Mouse (Mus musculus) ovary, adult 18-20 months (tissue): Measurements from ENCODE around the gene Ell.
A peak's percentile ranks its signal among the peaks of the same experiment; 100 is the strongest.

Experiments used
- DNase-seq: peaks from one replicate; pipeline ENCODE4 v3.0.0; 2022; ENCODE audit warnings: low spot score, mixed read lengths

Ell gene

DNA sequence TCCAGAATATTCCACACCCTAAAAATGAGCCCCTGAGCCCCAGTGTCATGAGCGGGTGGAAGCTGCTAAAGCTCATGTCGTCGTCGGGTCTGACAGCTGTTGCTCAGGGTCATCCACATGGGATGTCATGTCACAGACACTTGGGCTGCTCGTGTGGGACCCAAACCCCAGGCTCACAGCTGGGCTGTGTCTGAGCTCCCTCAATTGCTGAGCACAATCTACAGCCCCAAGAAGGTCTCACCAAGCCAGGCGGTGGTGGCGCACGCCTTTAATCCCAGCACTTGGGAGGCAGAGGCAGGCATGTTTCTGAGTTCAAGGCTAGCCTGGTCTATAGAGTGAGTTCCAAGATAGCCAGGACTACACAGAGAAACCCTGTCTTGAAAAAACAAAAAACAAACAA is 76.0 kb downstream of the Ell start:
- no peak for DNase-seq

DNA sequence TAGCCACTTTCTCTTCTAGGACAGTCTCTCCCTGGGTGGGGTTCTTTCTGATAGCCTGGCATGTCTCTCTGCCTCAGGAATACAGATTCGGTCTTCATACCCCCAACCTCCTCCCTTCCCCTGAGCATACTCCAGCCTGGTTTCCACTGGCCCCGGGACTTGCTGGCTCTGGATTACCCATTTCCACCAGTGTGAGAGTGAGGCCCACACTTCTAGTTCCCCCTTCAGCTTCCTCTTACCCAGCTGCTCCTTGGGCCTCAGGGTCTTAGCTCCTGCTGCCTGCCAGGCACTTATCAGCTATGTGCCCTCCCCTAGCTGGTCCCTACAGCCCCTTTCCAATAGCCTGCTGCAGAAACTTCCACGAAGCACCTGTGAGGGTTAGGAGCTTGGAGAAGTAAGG is 76.6 kb downstream of the Ell start, which contains the start of gene Lrrc25:
Gene Lrrc25, plus strand, starts transcription at position 262 of the 400 bp plus-strand sequence.
- no peak for DNase-seq

DNA sequence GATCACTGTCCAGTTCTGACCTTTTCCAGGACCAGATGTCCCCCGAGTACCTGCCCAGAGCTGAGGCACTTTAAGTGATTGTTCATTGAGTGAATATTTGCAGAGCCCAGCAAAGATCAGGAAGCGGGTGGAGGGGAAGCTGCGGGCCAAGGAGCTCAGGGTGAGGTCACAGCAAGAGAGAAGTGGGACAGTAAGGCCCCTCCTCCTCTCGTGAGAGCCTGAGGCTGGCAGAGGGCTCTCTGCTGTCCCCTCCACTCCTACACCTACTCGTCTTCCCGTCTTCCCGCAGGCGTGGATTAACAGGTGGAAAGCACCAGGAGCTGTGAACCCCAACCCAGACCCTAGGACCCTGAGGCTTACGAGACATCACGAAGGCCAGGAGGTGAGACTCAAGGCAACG is 77.4 kb downstream of the Ell start:
- no peak for DNase-seq

DNA sequence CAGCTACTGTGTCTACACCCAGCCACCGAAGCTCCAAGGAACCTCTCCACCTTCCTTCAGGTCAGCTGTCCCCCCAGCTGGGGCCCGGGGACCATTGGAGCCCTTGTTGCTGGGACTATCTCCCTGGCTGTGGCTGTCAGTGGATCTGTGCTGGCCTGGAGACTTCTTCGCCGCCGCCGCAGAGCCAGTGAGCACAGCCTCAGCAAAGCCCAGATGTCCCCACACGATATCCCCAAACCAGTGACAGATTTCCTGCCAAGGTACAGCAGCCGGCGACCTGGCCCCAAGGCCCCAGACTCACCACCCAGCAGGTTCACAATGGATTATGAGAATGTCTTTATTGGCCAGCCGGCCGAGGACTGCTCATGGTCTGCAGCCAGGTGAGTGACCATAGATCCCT is 78.7 kb downstream of the Ell start:
- DNase-seq: no peak

DNA sequence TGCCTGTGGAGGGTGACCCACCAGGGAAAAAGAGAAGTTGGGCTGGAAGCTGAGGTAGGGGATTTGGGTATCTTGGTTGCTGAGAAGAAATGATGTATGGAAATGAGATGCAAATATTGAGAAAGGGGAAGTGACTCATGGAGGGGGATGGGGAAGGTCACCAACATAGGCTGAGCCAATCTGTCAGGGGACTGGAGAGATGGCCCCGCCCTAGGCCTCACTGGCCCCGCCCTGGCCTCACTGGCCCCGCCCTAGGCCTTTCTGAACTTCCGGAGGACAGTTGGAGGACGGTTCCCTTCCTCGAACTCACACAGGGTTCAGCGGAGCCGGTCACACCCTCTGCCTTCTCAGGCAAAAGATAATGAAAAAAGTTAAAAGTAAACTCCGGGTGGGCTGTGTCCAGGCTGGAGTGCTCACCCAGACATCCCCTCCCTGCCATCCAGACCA is 79.7 kb downstream of the Ell start:
- no peak for DNase-seq

DNA sequence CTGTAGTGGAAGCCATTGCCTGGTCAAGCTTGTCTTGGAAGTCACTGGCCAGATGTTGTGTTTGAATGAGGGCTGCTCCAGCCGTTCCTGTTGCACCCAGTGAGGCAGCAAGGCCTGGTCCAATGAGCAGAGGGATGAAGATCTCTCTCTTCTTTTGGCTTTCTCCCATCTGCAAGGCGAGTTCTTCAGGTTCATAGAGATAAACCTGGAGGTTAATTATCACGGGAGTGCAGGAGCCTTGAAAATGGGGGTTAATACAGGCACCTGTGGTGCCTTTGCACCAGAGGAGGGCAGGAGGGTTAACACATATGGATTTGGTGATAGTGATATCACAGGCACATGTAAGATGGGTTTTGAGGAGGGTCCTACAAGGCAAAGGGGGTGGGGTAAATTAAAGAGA is 83.0 kb downstream of the Ell start:
- DNase-seq: no peak

DNA sequence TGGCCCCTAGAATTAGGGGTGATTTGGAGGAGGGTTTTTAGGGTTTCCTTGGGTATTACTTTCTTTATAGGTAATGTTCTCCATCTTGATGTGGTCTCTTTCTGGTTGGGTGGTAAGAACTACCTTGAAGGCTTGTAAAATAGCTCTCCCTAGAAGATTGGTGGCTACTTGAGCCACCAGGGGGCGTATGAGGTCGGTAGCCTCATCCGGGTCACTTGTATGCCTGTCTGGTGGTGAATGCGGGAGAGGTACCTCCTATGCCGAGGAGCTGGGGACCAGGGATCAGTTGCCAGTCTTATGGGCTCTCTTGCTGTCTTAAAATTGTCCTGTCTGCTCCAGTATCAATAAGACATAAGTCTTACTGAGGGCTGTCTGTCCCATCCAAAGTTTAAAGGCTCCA is 85.8 kb downstream of the Ell start:
- no peak for DNase-seq

DNA sequence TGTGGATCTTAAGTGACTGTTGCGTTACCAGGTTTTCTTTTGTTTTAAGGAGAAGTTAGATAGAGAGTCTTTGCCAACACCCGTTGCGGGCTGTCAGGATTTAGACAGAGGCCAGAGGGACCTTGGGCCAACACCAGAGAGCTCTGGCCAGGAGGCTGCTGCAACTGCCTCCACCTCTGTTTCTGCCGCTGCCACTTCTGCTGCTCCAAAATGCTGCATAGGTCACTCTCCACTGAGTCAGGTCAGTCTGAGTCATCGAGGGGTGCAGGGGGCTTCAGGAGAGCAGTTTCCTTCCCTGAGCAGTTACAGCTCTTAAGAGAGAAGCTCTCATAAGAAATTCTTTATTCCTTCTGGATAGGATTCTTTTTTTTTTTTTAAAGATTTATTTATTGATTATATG is 87.8 kb downstream of the Ell start:
- DNase-seq: no peak

DNA sequence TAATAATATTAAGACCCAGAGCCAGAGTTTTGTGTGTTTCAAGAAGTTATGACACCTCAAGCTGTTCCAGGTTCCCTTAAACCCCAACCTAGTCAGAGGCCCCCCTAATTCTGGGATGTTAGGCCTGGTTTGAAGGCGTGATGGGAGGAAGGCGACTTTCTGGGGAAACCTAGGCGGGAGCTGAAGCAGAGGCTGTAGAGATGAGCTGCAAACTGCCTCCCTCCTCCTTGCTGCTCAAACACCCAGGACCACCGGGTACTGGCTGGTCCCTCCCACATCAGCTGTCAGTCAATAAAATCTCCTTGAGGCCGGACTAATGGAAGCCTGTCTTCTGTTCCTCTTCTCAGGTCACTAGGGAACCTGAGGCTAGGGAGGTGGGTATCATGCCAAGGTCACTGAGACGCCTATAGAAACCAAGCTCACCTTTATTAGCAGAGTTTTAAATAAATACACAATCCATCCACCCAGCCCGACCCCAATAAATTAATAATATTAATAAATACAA is 89.8 kb downstream of the Ell start:
- DNase-seq: no peak

DNA sequence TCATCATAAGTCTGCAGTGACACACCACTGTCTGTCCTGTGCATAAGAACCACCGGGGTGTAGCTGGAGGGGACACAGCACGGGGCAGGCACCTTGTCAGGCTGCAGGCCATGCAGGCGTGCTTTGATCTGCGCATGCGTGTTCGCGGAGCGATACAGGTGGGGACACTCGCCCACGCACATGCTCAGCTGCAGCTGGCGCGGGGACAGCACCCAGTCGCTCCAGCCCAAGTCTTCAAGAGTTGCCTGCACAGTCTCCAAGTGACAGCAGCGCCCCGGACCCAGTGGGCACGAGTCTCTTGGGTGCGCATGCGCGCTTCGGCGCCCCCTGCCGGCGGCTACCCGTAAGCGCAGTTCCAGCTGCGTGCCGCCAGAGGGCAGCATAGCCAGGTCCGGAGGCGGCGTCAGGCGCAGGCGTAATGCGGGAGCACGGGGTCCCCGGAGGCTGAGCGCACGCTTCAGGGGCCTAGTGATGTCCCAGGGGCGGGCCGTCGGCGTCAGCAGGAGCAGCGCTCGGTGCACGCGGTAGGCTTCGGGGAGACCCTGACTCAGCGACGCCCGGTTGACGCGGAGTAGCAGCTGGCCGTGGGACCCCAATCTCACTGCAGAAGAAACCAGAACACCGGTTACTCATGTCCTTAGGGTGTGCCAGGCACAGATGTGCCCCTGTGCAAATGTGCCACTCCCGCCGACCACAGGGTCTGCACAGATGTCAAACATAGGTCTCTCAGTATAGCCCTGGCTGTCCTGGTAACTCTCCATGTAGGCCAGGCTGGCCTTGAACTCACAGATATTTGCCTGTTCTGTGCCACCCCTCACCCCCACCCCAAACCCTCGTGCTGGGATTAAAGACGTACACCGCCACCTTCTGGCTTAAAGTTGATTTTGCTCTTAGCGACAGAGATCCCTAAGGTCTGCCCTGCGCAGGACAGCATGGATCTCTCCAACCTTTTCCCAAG is 90.6 kb downstream of the Ell start:
- peak; percentile 76 for DNase-seq

DNA sequence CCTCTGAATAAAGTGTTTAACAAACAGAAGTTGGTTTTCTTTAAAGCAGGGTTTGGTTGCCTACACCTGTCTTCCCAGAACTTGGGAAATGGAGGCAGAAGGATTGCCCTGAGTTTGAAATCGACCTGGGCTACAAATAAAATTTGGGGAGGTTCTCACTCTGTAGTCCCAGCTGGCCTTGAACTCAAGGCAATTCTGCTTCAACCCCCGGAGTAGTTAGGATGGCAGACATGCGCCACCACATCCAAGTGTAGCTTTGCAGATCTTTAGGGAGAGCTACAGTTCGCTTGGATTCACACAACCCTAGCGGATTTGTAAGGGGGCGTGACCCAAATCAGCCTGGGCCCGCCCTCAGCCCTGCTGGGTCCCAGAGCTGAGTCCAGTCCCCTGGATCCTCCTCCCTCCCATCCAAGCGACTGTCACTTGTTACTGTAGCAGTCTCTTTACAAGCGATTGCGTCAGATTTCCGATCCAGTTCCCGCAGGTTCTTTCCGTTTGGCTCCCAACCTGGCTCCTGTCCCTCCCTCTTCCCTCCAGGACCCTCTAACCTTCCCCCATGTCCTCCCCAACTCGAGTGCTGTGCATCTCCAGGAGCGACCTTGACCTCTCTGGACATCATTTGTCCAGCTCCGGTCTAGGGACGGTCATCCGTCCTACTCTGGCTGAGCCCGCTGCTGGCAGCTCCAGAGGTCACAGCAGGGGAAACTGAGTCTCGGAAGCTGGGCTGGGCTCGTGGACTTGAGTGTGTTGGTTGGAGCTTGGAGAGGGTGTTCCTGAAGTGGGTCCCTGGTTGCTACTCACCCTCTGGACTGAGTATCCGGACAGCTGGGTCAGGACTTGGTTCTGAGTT is 91.5 kb downstream of the Ell start:
- no peak for DNase-seq

DNA sequence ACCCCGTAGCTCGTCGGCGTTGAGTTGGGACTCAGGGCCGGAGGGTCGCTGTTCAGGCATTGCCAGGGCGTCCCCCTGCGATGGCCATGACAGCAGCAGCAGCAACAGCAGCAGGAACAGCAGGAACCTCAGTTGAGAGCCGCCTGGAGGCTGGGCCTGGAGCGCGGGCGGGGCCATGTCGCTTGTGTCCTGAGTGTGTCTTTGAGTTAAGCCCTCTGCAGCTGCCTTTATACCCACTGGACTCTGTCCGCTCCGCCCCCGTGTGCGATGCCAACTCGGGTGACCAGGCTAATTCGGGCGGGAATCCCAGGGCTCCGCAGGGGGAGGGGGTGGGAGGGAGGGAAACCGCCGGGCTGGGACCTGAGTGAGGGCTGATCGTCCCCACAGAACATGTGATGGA is 92.2 kb downstream of the Ell start:
- no peak for DNase-seq

DNA sequence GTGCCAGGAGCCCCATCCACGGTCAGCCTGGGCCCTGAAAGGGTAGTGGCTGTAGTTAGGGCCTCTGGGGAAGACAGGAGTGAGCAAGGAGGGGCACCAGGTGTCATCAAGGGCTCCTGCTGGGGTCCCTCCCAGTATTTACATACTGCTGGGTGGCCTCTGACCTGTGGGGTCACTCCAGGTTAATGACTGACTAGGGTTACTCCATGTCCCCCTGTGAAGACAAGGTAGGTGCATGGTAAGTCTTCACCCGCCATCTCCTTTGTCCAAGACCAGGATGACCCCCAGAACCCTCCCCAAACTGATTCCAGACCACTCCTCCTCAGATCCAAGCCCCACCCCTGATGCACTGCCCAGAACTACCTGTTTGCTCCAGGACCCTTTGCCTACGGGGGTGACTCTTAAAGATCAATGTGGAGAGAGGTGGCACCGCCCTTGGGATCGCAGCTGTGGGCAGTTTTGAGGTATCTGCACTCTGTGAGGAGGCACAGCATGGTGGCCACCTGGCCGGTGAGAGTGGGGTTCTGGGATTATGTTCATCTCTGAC is 93.2 kb downstream of the Ell start, which contains the start of gene Gdf15:
Gene Gdf15, minus strand, starts transcription at position 111 of the 547 bp plus-strand sequence.
- no peak for DNase-seq

DNA sequence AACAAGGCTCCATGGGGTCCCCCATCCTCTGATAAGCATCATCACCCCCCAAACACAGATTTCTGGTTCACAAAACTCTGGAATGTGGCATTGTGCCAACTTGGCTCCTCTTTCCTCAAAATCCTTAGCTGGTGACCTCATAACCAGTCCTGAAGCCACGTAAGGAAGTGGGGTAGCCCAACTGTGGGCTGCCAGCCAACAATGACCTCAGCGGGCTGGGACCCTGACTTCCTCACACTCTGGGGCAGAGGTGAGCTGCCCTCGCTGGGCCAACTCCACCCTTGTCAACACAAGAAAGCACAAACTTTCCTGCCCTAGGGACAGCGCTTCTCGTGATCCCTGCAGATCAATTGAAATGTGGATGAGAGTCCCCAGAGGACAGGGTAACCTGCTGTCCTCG is 94.8 kb downstream of the Ell start:
- DNase-seq: no peak

DNA sequence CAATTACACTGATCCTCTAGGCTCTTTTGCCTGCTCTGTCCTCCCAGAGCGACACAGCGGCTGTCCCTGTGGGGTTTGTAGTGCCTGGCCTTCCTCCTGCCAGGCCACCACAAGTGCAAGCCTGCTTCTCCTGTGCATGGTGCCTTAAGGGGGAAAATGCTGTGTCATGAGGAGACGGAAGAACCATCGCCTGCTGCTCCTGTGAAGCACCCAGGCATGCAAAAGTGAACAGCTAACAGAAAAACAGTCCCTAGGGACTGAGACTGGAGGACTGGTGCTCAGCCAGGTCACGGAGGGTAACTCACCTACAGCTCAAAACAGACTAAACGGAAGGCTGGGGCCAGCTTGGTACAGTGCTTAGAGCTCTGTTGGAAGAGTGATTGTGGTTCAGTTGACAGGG is 96.3 kb downstream of the Ell start:
- DNase-seq: no peak

DNA sequence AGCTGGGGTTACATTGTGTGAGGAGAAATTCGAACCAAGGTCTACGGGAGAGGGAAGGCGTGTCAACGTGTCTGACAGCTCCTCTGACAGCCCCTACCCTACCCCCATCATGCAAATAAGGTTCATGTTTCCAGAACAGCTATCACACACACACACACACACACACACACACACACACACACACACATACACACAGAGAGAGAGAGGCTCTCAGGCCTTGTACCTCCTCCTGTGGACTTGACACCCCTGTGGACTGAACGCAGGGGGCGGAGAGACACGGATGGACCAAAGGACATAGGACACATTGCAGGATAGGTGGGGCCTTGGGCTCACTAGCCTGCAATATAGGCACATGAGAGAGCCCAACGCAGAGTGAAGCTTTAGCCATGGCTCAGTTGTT is 97.6 kb downstream of the Ell start:
- DNase-seq: no peak

DNA sequence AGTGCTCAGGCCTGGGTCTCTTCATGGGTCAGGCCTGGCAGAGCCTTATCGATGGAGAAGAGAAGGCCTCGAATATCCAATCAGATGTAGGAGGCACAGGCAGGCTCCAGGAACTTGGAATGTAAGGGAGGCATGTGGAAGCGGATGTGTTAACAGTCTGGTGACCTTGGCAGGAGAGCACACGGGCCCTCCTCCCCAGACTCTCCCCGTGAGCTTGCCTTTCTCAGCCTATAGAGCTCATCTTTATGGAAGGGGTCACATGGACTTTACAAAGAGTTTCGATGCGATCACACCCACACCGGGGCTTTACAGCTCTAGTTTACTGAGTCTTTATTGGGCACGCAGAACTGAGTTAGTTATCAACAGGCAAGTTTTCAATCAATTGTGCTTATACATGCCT is 99.5 kb downstream of the Ell start:
- no peak for DNase-seq
